Mouse (Mus musculus): ENCODE data around the gene Man1a.

DNA sequence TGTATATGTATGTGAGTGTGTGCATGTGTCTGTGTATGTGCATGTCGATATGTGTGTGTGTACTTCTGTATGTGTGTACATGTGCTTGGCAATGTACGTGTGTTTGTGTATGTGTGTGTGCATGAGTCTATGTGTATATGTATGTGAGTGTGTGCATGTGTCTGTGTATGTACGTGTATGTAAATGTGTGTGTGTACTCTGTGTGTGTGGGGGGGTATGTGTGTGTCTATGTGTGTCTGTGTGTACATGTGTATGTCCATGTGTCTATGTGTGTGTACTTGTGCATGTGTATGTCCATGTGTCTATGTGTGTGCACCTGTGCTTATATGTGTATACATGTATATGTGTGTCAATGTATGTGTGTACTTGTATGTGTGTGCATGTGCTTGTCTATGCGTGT lies 15.2 kb downstream of the Man1a start:
- no peak for TF ChIP-seq CTCF (IDR thresholded peaks at IDR 0.05; ENCODE audit: insufficient read depth, low read length)
- TF ChIP-seq POLR2A (IDR thresholded peaks at IDR 0.05; ENCODE audit: borderline replicate concordance, extremely low read depth, low read depth, low read length), result no peak

Measured in lung, adult 2 months (tissue).